Mouse (Mus musculus) heart, embryonic 16.5 days (tissue): ENCODE measurements around the gene Irf2. TPM values are rescaled to one million over a fixed set of nuclear protein-coding genes. Genes with fewer than 3 reads are reported as not detected.

Experiments
- ATAC-seq: fragments of 200-750 bp; cut with Nextera tagmentation; replicated peaks from 2 replicates; pipeline ENCODE4 v1.8.0; 2017; ENCODE audit warnings: moderate number of reproducible peaks; ENCODE audit not compliant: insufficient read depth, low FRiP score; ENCODE audit errors: extremely low read depth
- H3K27ac ChIP-seq: fragments of 300-500 bp; sonication (generic); 2 replicates; pipeline ENCODE4 v1.5.1; 2014; ENCODE audit warnings: mild to moderate bottlenecking, low read length, control low read depth, moderate library complexity
- H3K27me3 ChIP-seq: fragments of 300-500 bp; sonication (generic); 2 replicates; pipeline ENCODE4 v1.6.1; 2014; ENCODE audit warnings: low read length, mixed read lengths; ENCODE audit not compliant: control insufficient read depth, insufficient read depth
- H3K36me3 ChIP-seq: fragments of 300-500 bp; sonication (generic); 2 replicates; pipeline ENCODE4 v1.6.1; 2014; ENCODE audit not compliant: control insufficient read depth, insufficient read depth
- H3K4me1 ChIP-seq: fragments of 300-500 bp; sonication (generic); 2 replicates; pipeline ENCODE4 v1.6.1; 2014; ENCODE audit warnings: low read length, mixed read lengths; ENCODE audit not compliant: control insufficient read depth, insufficient read depth
- H3K4me2 ChIP-seq: fragments of 300-500 bp; sonication (generic); 2 replicates; pipeline ENCODE4 v1.6.1; 2014; ENCODE audit warnings: low read depth, mild to moderate bottlenecking, control low read depth, low read length
- H3K4me3 ChIP-seq: fragments of 300-500 bp; sonication (generic); 2 replicates; pipeline ENCODE4 v1.5.1; 2014; ENCODE audit warnings: mild to moderate bottlenecking, control low read depth, low read length
- H3K9ac ChIP-seq: fragments of 300-500 bp; sonication (generic); 2 replicates; pipeline ENCODE4 v1.6.1; 2014; ENCODE audit warnings: low read length, control low read depth
- H3K9me3 ChIP-seq: fragments of 300-500 bp; sonication (generic); replicated peaks from 2 replicates; pipeline ENCODE4 v1.6.1; 2016; ENCODE audit warnings: low read length; ENCODE audit not compliant: control insufficient read depth
- WGBS: fragments of 180-500 bp; shearing (Covaris S2); extraction: QIAGEN DNeasy Blood & Tissue Kit; methylation state at CpG from one replicate; pipeline ENCODE4 v1.1.7; 2014; 5-methylcytosine and 5-hydroxymethylcytosine counted together
- polyA plus RNA-seq: library from polyadenylated mRNA; unstranded; fragments of >200 nt; fragmentation: Nextera tagmentation; extraction: Ambion mirVana; gene quantifications from 2 replicates; pipeline ENCODE4 v1.2.1, GENCODE M21; 2015

The Irf2 gene
- polyA plus RNA-seq, 1 experiment from 2014 or later = 22.5 TPM

GRCm38 (mm10) chr8:46793248-46793647 lies 53.7 kb downstream of the Irf2 start:
- ATAC-seq = no peak

GRCm38 (mm10) chr8:46794317-46794716 lies 54.8 kb downstream of the Irf2 start:
- Histone ChIP-seq H3K9ac (no peak overlapping the region), H3K4me3 (no peak overlapping the region), H3K27ac (no peak overlapping the region), H3K4me2 (no peak overlapping the region), H3K27me3 (no peaks in the 10 kb centered on the region), H3K9me3 (no peaks in the 10 kb centered on the region), H3K4me1 (peaks cover 3% of the 10 kb centered on the region; the same call in 1 of the 2 replicates), H3K36me3 (peaks cover 19% of the 10 kb centered on the region)
- 81% methylated on average over 5 of the region's 5 CpGs for WGBS
- no peak for ATAC-seq

More at GRCm38 (mm10) chr8:46793248-46793647, 53.7 kb downstream of the Irf2 start:
- H3K4me2 ChIP-seq = no peak overlapping the region
- H3K27ac ChIP-seq = no peak overlapping the region
- peaks cover 3% of the 10 kb centered on the region; the same call in 1 of the 2 replicates for H3K9me3 ChIP-seq
- no peaks in the 10 kb centered on the region for H3K27me3 ChIP-seq
- H3K36me3 ChIP-seq = peaks cover 19% of the 10 kb centered on the region
- 91% methylated on average over 14 of the region's 14 CpGs for WGBS
- H3K4me1 ChIP-seq = peaks cover 3% of the 10 kb centered on the region
- H3K9ac ChIP-seq = no peak overlapping the region
- H3K4me3 ChIP-seq = no peak overlapping the region

- 98% methylated on average over 5 of the region's 5 CpGs for WGBS
- H3K9me3 ChIP-seq = no peaks in the 10 kb centered on the region
- ATAC-seq = no peak
- H3K4me2 ChIP-seq = no peak overlapping the region
- no peak overlapping the region for H3K9ac ChIP-seq
- H3K36me3 ChIP-seq = peaks cover 19% of the 10 kb centered on the region
- no peaks in the 10 kb centered on the region for H3K27me3 ChIP-seq
- H3K4me1 ChIP-seq = no peaks in the 10 kb centered on the region
- no peak overlapping the region for H3K27ac ChIP-seq
- no peak overlapping the region for H3K4me3 ChIP-seq
Measured at GRCm38 (mm10) chr8:46799212-46799611, 59.7 kb downstream of the Irf2 start.

GRCm38 (mm10) chr8:46799706-46800105 lies 60.2 kb downstream of the Irf2 start:
- Histone ChIP-seq H3K4me1 (no peaks in the 10 kb centered on the region), H3K4me3 (no peak overlapping the region), H3K9me3 (no peaks in the 10 kb centered on the region), H3K4me2 (no peak overlapping the region), H3K27ac (no peak overlapping the region), H3K27me3 (no peaks in the 10 kb centered on the region), H3K9ac (no peak overlapping the region), H3K36me3 (peaks cover 16% of the 10 kb centered on the region)
- WGBS = 46% methylated on average over 2 of the region's 2 CpGs
- ATAC-seq = no peak

- no peak overlapping the region for H3K9ac ChIP-seq
- WGBS = 19% methylated on average over 1 of the region's 1 CpGs
- peaks cover 19% of the 10 kb centered on the region for H3K36me3 ChIP-seq
- H3K4me3 ChIP-seq = no peak overlapping the region
- H3K4me1 ChIP-seq = no peaks in the 10 kb centered on the region
- H3K4me2 ChIP-seq = no peak overlapping the region
- H3K27me3 ChIP-seq = no peaks in the 10 kb centered on the region
- ATAC-seq = no peak
- H3K27ac ChIP-seq = no peak overlapping the region
- H3K9me3 ChIP-seq = no peaks in the 10 kb centered on the region
Measured at GRCm38 (mm10) chr8:46801153-46801684, 61.7 kb downstream of the Irf2 start.

GRCm38 (mm10) chr8:46802009-46802408 lies 62.5 kb downstream of the Irf2 start:
- no peak for ATAC-seq
- Histone ChIP-seq H3K27ac (no peak overlapping the region), H3K4me1 (no peaks in the 10 kb centered on the region), H3K9me3 (peaks cover 4% of the 10 kb centered on the region; the same call in 1 of the 2 replicates), H3K36me3 (peaks cover 24% of the 10 kb centered on the region), H3K4me2 (no peak overlapping the region), H3K4me3 (no peak overlapping the region), H3K27me3 (no peaks in the 10 kb centered on the region), H3K9ac (no peak overlapping the region)
- WGBS = 73% methylated on average over 2 of the region's 2 CpGs

- H3K4me1 ChIP-seq = no peaks in the 10 kb centered on the region
- no peak overlapping the region for H3K27ac ChIP-seq
- no peak overlapping the region for H3K9ac ChIP-seq
- no peaks in the 10 kb centered on the region for H3K27me3 ChIP-seq
- WGBS = 95% methylated on average over 5 of the region's 5 CpGs
- H3K4me3 ChIP-seq = no peak overlapping the region
- no peak overlapping the region for H3K4me2 ChIP-seq
- H3K9me3 ChIP-seq = peaks cover 6% of the 10 kb centered on the region; the same call in 1 of the 2 replicates
- H3K36me3 ChIP-seq = peaks cover 29% of the 10 kb centered on the region
- no peak for ATAC-seq
Measured at GRCm38 (mm10) chr8:46804721-46805120, 65.2 kb downstream of the Irf2 start.

GRCm38 (mm10) chr8:46811021-46811622 lies 71.6 kb downstream of the Irf2 start:
- Histone ChIP-seq H3K4me3 (no peak overlapping the region), H3K4me1 (no peaks in the 10 kb centered on the region), H3K27ac (no peak overlapping the region), H3K36me3 (peaks cover 44% of the 10 kb centered on the region), H3K9ac (no peak overlapping the region), H3K27me3 (no peaks in the 10 kb centered on the region), H3K4me2 (no peak overlapping the region), H3K9me3 (peaks cover 6% of the 10 kb centered on the region; the same call in 1 of the 2 replicates)
- WGBS = 80% methylated on average over 11 of the region's 11 CpGs
- peak; percentile 37; the same call in 1 of the 2 replicates for ATAC-seq

GRCm38 (mm10) chr8:46811944-46812343 lies 72.4 kb downstream of the Irf2 start:
- Histone ChIP-seq H3K36me3 (peaks cover 36% of the 10 kb centered on the region), H3K4me1 (no peaks in the 10 kb centered on the region; the same call in 1 of the 2 replicates), H3K4me3 (no peak overlapping the region), H3K27ac (no peak overlapping the region), H3K4me2 (no peak overlapping the region), H3K27me3 (no peaks in the 10 kb centered on the region), H3K9ac (no peak overlapping the region), H3K9me3 (0 out of 2 replicates have a peak, but pooled peaks cover 3% of the 10 kb centered on the region)
- no peak for ATAC-seq
- WGBS = 70% methylated on average over 2 of the region's 2 CpGs
